Mouse (Mus musculus) small intestine, adult 2 months (tissue): Measurements from ENCODE around the gene Zfp451.

Experiments used
- CTCF ChIP-seq: fragments of 200-500 bp; IDR thresholded peaks from 2 replicates; pipeline ENCODE4 v1.5.1; 2012; ENCODE audit warnings: low read depth, mild to moderate bottlenecking, control low read depth, inconsistent platforms, low read length, moderate library complexity, mixed read lengths; ENCODE audit not compliant: insufficient replicate concordance, insufficient read length; ENCODE audit errors: extremely low read depth
- POLR2A ChIP-seq: fragments of 200-500 bp; IDR thresholded peaks from 2 replicates; pipeline ENCODE4 v1.6.1; 2012; ENCODE audit warnings: low read depth, mild to moderate bottlenecking, control low read depth, inconsistent platforms, low read length, moderate library complexity

- TF ChIP-seq POLR2A (no peak), CTCF (no peak)
Measured at GRCm38 (mm10) chr1:33757033-33757413, 57.4 kb downstream of the Zfp451 start.
